Mouse (Mus musculus): ENCODE results near the gene Ephb2.

Gene Ephb2

DNA sequence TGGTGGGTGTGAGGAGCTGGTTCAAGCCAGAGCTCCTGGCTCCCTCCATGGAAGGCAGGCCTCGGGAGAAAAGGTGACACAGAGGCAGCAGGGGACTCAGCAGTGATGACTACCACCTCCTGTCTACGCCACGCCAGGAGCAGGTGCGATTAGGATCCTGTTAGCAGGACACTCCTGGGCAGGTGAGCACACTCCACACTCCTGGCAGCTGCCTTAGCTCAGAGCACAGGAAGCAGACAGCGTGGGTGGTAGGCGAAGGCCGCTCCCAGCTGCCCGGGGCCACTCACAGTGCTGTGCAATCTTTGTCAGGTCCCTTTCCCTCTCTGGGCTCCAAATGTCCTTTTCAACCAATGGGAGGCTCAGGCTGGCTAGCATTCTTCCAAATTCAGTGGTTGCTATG is 34.3 kb downstream of the Ephb2 start:
- in situ Hi-C loops (cut with MboI, MseI), result no loop called here

DNA sequence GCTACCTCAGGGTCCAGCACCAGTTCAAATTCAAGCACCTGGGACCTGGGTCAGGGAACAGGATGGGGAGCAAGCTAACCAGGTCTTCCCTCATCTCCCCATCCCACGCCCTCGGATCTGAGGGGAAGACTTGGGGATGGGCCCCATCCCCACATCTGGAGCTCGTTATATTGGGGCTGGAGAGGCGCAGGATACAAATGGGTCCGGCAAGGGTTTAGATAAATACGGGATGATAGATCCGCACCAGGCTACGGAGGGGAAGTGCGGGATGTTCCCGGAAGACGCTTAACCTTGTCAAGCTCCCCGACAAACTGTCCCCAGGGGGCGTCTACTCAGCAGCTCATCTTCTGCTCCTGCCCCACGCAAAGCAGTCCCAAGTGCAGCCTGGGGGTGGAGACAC is 35.4 kb downstream of the Ephb2 start:
- in situ Hi-C loops (cut with MboI, MseI), result no loop called here

DNA sequence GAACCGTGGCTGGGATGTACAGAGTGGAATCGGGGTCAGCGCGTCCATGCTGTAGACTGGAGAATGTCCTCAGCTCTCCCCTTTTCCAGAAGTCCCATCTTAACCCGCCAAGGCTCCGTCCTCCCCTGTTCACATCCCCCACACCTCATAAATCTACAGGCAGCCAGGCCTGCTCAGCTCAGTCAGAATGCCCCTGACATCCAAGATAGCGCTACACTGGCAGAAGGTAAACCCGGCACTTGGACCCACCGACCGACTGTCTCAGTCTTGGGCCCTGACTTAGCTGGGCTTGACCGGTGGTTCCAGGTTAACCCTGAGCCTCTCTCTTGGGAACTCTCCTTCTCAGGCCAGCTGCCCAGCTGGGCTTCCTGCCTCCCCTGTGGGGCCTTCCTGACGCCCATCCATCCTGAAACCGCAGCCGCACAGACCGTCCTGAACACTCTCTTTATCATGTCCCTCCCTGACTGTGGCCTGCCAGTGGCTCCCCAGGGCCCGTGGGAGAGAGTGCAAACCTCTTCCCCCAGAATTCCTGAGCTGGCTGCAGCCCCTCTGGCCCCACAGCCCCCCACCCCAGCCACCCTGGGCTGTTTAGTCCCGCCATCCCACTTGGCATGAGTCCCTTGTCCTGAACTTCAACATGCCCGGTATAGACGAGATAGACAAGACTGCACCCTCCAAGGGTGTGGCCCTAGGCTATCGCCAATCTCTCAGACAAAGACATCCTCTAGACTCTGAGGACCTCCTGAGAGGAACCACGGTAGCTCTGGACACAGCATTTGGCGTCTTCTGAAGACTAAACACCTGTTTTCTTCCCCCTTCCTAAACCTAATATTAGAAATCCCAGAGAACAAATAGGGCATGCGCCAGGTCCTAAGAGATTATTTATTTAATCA is 37.9 kb downstream of the Ephb2 start:
- in situ Hi-C loops (cut with MboI, MseI), result no loop called here

DNA sequence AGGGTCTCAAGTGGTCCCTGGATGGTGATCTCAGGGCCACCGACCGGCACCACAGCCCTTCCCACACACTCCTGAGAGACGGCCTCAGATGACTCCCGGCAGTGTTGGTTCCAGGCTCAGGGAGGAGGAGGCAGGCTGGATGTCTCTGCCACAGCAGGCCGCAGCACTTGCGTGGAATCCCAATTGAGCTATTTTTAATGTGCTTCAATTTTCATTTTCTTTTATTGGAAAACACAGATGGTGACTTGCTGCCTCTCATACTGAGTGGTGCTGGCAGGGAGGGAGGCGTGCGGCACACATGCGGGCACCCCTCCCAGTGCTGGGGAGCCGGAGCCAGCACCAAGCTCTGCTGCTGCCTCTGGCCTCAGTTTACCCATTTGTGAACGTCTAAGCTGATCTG is 42.5 kb downstream of the Ephb2 start:
- in situ Hi-C loops (cut with MboI, MseI), result no loop called here

DNA sequence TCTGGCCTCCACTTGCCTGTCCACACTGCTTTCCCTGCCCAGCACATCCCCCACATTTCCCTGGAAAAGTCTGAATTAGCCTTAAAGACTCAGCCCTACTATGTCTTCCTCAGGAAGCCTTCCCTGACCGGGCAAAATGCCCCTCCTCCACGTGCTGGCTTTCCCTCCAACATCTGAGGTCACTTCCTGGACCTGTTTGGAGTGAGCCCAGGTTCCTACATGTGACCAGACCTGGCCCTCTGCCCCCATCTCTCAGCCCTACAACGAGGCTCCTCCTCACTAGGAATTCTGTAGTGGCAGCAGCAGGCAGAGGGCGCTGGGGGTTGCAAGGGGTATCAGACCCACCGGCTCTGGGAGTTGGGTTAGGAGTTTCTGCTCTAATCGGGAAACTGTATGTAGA is 46.0 kb downstream of the Ephb2 start:
- in situ Hi-C loops (cut with MboI, MseI), result no loop called here

DNA sequence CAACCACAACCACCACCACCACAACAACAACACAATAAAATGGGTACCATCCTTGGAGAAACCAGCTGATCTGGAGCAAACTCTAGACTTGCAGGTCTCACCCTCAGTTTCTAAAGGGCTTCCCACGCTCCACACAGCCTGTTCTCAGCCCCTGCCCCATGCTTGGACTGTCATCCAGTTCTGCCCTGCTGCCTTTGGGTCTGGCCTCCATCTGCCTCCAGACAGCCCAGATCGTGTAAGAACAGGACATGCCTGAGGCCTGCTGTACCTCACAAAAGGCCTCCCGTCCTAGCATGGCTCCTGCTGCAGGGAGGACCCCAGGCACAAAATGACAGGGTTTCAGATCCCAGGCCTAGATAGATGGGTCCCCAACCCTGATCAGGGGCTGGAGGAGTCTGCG is 48.4 kb downstream of the Ephb2 start:
- in situ Hi-C loops (cut with MboI, MseI), result no loop called here

DNA sequence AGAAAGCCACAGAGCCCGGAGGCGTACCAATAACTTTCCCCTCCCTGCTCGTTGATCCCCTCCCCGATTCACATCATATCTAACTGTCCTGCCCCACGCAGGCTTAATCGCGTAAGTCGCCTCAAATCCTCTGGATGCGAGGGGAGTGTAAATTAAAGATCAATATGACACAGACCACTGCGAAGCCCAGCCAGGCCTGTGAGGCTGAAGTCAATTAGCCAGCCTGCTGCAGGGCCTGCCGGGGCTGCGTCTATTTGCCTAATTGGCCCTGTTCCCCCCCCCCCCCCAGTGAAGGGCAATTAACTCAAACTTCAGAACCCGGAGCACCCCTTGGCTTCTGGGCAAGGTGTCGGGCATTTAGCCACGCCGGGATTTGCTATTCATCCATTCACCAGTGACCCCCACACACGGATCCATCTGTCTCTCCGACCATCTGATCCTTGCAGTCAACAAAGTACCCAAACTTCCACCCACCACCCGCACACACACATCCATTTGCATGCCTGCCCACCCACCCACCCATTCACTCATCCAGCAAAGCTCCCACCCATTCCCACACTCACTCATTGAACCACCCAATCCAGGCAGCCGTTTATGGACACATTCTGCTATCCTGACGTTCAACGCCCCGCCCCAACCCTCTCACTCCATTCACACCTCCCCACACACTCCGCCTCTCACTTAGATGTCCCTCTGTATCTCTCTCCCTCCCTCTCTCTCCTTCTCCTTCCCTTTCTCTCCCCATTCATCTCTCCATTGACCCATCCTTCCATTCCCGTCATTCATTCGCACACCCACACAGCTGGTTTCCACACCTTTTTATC is 49.1 kb downstream of the Ephb2 start:
- in situ Hi-C loops (cut with MboI, MseI), result no loop called here

DNA sequence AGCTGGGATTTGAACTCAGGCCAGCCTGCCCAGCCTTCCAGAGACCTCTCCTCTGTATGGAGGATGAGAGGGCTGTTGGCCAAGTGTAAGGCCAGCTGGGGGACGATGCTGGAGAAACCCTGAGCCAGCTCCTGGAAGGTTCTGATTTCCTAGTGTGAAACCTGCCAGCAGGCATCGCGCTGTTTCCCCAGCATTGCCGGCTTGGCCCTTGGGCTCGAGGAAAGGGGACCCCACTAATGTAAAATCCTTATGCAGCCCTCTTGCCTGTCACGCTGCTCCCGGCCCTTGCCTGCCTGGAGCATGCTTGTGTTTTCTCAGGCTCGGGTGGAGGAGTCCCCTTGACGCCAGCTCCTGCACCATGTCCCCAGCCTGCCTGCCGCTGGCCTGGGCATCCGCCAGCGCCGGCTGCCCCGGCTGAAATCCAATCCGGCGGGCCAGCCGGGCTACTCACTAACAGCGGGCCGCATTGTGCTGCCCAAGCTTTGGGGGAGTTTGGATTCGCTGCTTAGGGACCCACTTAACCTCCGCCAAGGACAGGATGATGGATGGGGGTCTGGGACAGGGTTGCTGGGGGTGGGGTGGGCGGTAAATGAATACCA is 52.1 kb downstream of the Ephb2 start:
- in situ Hi-C loops (cut with MboI, MseI), result no loop called here

DNA sequence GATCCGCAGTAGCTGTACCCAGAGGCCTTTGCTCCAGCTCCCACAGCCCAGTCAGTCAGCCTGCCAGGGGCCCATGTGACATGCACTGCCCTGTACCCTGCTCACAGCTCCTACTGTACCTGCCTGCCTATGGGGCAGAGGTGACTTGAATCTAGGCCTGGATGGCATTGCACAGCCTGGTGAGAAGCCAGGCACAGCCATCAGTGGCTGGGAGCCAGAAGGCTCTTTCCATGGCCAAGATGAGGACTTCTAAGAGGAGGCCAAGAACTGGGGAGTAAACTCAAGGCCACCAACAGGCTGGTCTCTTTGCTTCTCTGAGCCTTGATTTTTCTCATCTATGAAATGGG is 53.2 kb downstream of the Ephb2 start:
- in situ Hi-C loops (cut with MboI, MseI), result no loop called here

DNA sequence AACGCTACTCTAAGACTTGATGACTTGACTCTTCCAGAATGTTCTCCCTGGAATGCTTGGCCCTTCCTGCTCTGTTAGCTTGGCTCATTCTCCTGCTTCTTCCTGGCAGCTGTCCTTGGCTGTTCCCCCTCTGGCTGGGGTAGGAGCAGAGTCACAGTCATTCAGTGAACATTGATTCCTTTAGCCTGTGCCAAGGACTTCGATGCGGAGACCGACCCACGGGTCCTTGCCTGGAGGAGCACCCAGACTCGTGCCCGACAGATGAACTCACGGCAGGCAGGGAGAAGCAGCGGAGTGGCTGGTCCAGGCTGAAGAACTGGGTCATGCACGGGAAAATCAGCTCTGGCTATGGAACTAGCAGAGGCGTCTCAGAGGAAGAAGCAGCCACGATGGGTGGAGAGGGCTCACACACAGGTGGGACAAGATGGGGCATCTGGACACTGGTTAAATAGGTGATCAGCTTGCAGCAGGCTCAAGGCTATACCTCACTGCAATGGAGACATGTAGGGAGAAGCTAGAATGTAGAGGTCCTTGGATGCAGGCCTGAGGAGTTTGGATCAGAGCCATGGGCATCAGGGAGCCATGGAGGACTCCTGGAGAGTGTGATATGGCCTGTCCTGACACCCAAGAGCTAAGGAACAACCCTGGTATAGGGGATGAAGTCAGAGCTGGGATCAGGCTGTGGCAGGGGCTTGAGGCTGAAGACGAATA is 53.8 kb downstream of the Ephb2 start:
- in situ Hi-C loops (cut with MboI, MseI), result no loop called here

DNA sequence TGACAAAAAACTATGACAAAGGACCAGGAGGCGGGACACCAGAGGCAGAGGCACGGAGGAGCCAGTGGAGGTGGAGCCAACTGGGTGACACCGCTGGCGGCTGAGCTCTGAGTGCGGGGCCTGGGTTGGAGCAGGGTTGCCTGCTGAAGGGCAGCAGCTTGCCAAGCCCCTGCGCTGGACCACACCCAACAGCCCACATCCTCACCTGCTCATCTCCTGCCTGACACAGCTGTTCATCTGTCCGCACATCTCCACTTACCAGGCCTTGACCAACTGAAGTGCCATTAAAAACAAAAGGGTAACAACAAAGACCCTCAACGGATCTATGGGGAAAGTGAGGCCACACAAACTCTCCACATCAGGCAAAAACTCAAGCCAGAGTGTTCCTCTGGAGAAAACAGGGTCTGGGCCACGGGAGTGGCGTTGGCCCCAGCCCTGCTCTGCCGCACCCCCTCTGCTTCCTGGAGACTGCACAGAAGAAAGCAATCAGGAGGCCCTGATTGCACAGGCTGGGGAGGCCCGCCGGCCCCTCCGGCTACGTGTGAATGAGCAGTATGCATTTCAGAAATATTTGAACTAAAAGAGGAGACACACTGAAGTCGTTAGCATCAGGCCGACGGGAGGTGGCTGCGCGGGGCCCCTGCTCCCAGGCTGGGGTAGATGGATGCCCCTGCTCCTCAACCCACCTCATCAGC is 55.4 kb downstream of the Ephb2 start:
- in situ Hi-C loops (cut with MboI, MseI), result no loop called here

DNA sequence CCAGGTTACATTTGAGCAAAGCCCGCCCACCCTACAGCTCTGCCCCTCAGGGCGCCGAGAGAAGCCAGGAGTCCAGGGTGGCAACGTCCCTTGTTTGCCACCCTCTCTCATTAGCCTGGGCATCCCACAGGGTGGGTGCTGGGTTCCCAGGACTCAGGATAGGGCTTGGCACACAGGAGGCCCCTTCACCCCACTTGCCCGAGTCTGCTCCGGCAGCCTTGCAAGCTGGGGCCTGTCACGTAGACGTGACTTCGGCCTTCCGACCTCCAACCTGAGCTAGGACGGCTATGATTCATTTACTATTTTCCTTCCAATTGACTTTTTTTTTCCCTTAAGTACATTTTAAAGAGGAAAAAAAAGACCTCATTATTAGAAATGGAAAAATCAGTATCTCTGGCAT is 56.6 kb downstream of the Ephb2 start:
- in situ Hi-C loops (cut with MboI, MseI), result no loop called here

DNA sequence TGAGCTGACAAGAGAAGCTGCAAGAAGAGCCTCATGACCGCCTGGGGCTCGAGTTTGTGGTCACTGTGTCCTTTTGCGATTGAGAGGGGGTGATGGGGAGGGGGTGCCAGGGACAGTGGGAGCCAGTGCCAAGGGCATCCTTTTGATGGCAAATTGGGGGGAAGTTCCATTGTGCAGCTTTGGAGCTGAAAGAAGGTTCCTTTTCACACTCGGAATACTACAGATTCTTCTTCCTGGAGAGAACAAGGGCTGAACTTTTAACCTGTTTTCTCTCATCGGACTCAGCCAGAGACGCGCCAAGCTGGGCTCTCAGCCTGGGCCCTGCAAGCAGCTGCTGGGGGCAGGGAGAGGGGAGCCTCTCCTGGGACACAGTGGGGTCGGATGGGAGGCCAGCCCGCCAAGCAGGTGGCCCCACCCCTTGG is 59.3 kb downstream of the Ephb2 start:
- in situ Hi-C loops (cut with MboI, MseI), result no loop called here

DNA sequence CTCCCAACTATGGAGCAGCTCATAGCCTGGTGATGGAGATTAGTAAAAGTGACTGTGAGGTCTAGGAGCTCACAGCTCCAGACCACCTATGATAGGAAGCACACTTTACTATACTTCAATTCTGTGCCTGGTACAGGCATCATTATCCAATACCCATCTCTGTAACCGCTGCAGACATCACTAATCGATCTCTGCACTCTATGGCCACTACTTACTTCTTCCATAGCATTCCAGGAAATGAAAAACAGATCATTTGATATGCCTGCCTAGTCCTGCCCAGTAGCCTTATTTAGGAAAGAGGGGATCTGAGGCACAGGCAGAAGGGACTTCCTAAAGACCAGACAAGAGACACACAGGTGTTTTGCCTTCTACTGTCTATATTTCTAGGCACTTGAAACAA is 59.9 kb downstream of the Ephb2 start:
- in situ Hi-C loops (cut with MboI, MseI), result no loop called here

DNA sequence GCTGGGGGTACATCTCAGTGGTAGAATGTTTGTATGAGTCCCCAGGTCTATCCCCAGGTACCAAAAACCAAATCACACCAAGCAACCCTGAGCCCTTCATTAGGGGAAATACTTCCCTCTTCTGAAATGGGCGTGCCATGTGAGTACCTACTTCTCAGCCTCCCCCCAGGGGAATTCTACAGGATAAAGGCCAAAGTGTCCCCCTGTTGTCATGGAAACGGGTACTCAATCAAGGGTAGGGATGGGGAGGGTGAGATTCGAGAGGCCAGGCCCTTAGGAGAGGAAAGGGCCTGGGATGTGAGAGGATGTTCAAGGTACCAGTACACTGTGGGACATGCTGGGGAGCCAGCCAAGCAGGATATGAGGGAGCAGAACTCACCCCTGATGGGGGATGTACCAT is 61.6 kb downstream of the Ephb2 start:
- in situ Hi-C loops (cut with MboI, MseI), result no loop called here

DNA sequence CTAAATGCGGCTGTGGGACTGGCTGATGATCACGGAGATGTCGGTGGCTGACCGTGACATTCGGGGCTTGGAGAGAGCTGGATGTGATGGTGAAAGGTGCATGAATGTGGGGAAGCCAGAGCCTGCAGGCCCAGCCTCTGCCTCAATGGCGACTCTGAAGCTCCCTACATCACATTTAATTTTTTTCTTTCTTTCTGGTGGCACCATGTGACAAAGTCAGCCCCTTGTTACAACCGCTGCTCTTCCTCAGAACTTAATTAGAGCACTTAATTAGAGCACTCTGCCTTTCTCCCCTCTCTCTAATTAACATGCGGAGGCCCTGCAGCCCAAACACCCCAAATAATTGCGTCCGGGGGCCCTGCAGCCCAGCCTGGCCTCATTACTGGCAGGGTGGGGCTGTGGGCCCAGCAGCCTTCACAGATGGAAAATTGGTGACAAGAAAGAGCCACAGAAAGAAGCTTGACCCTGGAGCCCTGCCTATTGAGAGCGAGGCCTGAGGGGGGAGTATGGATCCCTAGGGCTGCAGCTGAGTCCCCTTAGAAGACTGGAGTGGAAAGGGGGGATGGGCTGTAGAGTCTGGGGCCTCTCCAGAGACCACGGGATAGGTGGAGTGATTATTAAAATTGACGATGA is 62.7 kb downstream of the Ephb2 start:
- in situ Hi-C loops (cut with MboI, MseI), result no loop called here

DNA sequence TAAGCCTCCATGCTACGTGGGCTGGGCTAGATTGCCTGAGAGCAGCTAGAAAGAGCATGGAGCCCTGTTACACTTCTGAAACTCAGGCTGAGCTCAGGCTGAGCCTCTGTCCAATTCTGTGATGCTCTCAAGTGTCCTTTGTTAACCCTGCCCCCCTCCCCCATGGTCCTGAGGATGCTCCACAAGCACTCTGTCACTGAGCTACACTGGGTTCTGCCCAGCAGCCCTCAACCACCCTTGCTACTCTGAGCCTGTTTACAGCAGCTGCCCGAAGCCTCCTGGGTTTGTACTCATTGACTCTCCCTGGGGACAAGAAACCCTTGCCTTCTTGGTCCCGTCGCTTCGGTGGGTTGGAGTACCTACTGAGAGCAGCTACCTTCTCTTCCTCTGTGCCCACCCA is 63.5 kb downstream of the Ephb2 start:
- in situ Hi-C loops (cut with MboI, MseI), result no loop called here

DNA sequence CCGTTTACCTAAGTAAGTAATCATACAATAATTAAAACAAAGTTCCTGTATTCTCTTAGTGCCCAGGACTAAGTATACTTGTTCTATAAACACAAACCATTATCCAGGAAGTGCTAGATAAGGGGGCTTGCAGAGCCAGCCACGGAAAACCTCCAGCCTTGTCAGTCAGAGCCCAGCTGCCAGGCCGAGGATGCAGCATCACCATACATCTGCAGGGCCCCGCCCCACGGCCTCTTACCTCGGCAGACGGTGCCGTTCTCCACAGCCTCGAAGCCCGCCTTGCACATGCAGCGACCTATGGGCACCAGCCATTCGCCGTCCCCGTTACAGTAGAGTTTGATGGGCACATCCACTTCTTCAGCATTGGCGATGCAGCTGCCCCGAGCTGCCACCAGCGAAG is 65.1 kb downstream of the Ephb2 start:
- in situ Hi-C loops (cut with MboI, MseI), result no loop called here

DNA sequence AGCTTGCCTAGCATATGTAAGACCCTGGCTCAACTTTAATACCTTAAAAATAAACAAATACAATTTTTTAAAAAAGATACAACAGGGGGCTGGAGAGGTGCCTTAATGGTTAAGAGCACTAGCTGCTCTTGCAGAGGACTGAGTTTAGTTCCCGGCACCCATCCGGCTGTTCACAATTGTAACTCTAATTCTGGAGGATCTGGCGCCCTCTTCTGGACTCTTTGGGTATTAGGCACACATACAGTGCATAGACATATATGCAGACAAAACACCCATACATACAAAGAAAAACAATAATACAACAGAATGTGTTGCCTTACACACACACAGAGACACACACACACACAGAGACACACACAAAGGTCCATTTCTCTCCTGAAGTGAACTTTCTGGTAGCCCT is 67.3 kb downstream of the Ephb2 start:
- in situ Hi-C loops (cut with MboI, MseI), result no loop called here

DNA sequence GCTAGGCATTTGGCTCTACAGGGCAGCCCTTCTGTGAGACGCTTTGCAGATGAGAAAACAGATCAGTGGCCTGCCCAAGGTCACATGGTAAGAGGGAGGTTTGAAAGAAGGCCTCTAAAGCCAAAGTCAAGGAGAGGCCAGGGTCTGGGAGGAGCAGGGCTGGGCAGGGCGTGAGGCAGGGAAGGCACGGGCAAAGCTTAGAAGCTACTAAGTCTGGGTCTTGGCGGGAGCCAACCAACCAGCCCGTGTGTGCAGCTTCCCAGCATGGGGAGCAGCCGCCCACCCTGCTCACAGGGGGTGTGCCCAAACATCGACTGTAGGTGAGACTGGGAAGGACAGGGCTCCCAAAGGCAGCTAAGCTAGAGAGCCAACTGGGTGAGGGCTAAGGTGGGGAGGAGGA is 70.7 kb downstream of the Ephb2 start:
- in situ Hi-C loops (cut with MboI, MseI), result no loop called here

DNA sequence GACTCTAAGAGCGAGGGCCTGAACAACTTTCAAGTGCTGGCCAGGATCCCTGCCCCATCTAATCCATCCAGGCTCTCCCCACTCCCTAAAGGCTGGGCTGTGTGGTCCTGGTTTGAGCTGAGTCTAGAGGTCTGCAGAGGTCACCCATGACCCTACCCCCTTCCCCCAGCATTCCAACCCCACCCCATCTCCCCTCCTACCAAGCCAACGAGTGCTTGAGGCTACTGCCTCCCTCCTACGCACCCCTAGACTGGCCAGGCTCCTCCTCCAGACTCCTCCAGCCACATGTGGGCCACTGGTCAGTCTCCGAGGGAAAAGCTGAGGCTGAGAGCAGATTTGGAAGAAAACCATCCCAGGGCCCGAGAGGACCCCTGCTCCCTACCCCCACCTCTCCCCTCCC is 72.4 kb downstream of the Ephb2 start:
- in situ Hi-C loops (cut with MboI, MseI), result no loop called here

Measured in T-helper 2 cell (primary cell).